Mouse (Mus musculus) embryo, embryonic 9.5 days (tissue): ENCODE data around the gene Exoc4.

Experiments used
- DNase-seq: peaks from one replicate; pipeline ENCODE4 v3.0.0-alpha.2; 2017; ENCODE audit errors: extremely low spot score

Gene Exoc4

DNA sequence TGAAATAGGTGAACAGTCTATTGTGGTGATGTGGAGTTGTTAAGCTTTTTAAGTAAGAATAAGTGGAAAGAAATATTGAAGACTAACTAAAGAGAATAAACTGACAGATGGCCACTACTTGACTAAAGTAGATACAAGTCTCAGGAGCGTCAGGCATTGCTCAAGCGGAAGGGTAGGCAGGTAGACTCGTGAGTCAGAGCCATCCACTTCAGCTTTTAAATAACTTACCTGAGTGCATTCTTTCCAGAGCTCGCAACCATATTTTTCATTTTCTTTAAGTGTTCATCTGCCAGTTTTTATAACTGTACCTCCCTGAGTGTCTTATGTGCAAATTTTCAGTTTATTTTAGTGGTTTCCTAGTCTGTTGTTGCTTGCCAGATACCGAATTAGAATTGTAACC is 219.6 kb downstream of the Exoc4 start:
- DNase-seq: no peak

DNA sequence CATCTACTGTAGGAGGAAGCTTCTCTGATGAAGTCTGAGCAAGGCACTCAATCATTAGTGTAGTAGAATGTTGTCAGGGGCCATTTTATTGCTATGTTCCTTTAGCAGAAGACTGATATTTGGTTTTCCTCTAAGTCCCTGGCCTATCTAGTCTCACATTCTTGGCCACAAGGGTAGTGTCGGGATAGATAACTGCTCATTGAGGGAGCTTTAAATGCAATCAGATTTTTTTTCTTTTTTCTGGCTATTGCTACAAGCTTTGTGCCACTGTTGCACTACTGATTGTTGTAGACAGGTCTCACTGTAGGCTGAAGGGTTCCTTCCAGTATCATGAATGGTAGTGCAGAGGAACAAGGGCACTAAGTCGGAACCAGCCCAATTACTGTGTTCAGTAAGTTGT is 227.2 kb downstream of the Exoc4 start:
- no peak for DNase-seq

DNA sequence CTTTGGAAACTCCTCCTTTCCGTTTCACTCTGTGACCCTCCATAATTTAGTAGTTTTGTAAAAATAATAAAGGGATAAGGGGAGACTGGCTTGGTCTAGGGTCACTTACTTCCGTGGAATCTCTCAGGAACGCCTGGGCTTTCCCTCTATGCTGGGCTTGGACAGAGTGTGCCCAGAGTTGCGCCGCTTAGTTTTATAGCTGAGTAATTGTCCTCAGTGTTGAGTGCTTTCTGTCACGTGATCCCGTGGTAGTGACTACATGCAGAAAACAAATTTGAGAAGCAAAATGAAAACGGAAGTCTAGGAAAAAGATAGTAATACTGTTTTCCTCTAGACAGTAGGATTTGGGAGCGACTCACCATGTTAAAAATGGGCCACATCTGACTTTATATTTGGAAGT is 235.7 kb downstream of the Exoc4 start:
- no peak for DNase-seq

DNA sequence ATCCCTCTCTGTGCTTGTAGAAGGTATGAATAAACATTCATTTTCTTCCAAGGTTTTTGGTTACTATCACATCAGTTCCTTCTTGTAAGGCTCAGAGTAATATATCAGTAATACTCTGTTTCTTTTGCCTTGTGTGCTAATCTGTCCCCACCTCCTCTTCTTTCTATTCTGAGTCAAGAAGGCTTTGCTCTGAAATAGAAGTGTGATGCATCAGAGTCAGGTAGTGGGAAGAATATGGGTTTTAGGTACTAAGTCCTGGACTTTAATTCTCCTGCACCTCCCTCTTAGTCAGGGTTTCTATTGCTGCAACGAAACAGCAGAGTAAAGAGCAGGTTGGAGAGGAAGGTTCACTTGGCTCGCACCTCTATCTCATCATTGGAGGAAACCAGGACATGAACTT is 240.9 kb downstream of the Exoc4 start:
- no peak for DNase-seq

DNA sequence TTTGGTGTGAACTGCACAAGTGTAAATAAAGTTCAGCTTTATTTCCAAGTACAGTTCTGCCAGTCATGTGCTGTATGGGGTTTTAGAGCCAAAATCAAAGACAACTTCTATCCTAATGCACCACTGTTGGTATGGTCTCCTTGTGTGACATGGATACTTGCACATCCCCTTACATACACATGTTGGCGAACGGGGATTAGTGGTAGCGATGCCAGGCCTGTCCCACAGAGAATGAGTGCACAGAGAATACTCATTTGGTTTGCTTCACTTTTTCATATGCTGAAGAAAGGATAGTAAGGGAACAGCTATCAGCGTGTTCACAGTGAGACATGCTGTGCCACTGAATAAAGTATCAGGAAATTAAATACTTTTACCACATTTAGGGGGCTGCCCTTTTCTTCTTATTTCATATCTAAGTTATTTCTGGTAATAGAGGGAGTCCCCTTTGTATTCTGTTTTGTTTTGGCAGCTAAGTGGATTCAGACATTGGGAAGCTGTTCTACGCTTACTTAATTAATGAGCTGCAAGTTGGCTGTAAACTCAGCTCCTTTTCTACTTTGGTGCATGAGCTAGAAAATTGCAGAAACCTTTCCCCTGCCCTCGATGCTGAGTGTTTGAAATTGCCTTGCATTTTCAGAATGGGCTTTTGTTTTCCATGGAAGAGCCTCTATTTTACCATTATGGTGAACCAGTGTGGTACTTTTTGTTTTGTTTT is 247.4 kb downstream of the Exoc4 start:
- DNase-seq: no peak

DNA sequence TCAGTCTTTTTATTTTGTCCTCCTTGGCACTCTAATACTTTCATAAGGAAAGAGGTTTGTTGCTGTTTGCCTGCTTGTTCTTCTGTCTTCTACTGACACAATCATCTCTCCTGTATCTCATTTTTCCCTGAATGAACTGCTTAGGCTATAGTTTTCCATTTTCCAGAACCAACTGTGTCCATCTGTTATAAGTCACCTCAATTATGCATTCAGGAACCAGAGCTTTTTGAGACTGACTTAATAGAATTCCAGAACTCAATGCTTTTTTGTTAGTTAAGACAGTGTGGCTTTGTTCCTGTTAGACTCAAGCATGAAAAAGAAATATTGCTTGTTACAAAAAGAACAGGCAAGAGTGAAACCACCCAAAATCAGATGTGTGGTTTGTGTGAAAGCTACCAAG is 248.5 kb downstream of the Exoc4 start:
- no peak for DNase-seq

DNA sequence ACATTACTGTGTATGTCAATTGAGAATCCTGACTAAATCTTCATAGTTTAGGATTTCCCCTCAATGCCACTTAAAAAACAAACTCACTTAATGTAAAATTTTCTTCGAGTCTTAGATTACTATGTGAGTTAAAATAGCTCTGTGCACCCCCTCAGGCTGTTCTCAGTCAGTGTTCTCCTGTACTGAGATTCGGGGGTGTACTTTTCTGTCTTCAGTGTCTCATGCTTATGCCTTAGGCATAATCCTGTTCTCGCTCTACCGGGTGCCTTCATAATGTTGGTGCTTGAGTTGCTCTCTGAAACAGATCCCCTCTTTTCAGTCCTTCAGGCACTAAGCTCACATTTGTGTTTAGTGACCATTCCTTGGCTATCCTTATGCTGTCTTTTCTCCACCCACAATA is 253.5 kb downstream of the Exoc4 start:
- DNase-seq: no peak

DNA sequence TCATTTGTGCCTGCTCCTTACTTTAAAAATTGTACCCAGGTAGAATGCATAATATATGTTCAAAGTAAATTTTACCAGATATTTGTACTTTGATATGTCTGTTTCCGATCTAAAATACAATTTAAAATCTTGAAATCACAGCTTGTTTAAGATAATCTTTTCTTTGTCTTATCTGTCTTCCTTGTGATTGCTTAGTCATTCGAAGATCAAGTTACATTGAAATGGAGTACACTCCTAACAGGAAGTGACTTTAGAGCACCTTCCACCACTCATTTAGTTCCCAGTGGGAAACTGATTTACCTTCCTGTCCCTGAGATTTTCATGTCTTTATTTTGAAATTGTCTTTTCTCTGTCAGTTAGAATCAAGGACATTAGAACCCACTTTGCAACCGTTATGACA is 254.5 kb downstream of the Exoc4 start:
- DNase-seq: no peak

DNA sequence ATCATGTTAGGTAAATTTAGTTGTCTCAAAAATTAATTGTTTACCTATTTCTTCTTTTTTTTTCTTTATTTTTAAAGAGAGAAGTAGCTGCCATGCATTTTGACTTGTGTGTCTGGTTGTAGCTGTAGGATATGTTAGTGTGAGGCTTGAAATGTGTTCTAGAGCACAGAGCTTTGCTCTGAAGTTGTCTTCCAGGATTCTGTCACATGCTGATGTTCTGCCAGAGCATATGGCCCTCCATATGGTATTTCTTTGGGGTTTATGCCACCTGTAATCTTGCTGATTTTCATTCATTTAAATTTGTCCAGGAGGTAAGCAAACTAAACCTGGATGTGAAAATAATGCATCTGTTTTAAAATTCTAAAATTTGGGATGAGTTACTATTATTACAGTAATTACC is 258.2 kb downstream of the Exoc4 start:
- no peak for DNase-seq

DNA sequence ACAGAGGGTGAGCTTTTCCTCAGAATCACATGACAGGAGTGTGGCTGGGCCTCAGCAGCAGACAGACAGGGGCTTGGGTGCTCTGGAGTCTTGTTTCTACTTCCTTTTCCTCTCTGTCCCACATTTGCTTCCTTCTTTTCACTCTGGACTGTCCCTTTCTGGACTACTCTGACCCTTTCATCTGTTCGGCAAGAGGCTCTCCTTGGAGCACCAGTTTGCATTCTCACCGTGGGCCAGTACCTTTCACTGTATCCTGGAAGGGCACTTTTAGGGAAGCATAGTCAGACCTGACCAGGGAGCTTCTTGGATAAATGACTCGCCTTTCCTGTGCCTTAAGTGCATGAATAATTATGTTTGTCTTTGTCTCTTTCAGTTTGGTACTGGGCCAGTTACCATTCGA is 266.5 kb downstream of the Exoc4 start:
- no peak for DNase-seq

DNA sequence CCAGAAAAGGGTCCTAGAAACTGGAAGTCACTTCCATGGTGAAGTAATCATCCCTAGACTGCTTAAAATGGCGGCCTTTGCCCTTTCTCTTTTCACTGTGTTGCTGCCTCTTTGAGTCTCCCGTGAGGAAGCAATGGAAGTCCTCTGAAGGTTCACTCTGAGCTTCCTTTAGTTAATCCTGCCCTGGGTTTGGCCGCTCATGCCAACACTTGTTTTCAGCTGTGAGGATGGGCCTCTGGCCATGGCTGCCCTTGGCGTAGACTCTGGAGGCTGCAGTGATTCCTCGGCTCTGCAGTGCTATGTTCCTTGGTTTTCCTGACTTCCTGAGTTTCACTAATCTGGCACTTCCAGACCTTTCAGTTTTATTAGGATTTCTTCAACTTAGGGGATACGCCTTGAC is 267.9 kb downstream of the Exoc4 start:
- no peak for DNase-seq

DNA sequence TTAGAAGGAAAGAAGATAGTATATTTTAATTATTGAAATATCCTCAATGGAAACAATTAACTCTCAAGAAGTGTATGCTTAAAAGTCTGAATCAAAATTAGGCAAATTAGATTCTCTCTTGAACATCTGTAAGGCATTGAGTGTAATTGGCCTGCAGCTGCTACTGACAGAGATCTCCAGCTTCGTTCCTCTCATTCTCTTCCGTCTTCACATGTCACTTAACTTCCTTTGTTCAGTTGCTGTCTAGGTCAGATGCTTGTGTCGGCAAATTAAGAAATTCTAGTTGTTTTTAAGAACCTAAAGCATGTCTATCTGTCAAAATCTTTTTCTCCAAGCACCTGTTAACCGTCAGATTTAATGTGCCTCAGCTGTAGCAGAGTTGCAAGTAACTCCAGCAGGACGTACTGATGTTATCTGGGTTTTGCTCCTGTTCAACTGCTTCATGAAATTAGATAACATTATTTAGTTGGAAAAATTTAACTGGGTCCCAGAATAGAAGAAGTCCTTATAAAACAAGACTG is 269.1 kb downstream of the Exoc4 start:
- DNase-seq: no peak

DNA sequence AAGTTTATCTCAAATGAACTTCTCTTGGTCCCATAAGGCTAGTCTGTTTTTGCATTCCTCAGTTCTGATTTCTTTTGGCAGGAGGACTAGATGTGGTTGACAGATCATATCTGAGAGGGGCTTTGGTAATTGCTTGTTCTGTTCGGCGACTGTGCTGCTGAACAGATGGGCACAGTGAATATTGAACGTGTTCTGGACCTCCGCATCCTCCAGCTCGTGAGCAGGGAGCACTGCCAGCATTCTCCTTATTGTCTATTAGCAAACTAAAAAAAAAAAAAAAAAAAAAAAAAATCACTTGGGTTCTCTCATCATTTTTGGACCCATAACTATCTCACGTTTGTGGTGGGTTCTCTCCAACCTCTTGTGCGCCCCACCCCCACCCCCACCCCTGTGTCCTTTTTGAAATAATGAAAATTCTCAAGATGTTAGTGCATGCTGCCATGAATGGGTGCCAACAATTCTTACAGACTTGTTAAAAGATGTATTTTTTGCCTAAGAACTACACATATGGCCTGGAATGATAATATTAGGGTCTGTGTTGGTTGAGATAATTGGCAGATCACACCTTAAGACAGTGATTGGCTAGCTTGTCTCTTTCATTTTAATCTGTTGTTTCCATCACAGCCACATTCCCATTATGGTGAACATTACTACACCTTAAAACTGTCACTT is 276.9 kb downstream of the Exoc4 start:
- no peak for DNase-seq

DNA sequence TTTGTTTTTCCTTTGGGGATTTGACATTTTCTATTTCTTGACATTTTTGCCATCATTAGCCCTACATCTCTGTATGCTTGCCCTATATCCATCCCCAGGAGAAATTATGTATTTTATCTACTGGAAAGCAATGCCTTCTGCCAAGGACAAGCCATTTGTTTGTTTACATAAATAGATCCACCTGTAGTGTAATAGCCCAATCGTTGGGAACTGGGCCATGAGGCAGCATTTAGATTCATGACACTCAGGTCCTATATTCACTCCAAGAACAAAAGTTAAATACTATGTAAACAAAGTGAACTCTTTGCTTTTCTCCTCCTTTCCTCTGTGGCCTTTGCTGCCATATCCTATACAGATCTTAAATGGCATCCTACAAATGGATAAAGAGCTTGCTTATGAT is 291.5 kb downstream of the Exoc4 start:
- DNase-seq: no peak

DNA sequence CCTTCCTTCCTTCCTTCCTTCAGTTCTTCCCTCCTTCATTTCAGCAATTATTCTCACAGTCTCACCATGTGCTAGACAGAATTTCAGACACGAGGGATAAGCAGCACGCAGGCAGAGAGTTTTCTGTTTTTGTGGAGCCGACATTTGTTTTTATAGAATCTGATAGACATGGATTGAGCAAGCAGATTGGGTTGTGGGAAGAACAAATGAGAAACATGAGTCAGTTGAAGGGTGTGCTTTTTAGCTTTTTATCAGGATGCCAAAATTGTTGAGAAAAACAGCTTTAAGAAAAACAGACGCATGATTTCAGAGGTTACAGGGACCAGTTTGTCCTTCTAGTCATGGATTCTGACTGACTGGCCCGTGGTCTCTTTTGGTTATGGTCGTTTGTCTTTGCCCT is 293.8 kb downstream of the Exoc4 start:
- DNase-seq: no peak

DNA sequence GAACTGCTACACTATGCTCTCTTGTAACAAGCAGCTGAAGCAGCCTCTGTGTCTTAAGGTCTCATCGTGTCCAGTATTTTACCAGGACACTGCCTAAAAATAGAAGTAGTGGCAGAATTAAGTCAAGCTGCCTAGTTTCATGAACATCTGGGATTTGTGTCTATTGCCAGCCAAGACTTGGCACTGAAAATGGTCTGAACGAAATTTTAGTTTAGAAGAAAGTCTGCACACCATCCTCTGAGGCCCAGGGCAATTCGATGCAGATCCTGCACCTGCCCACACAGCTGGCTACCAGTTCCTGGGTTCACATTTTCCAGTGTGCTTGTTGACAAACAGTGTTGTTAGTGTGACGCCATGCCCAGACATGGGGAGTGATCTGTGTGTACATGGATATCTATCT is 303.0 kb downstream of the Exoc4 start:
- no peak for DNase-seq

DNA sequence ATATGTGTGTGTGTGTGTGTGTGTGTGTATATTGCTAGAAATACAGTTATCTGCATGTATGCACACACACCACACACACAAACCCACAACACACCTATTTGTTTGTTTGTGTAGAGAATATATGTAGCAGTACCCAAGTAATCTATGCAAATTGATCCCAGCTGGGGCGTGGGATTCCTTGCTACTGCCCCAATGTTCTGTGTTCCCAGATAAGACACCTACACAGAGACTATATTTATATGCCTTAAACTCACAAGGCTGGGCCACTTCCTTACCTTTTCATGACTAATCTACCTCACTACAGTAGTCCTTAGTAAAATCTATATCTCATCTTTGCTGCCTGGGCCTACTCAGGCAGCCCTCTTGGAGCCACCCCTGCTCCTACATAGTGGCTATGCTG is 312.0 kb downstream of the Exoc4 start:
- no peak for DNase-seq

DNA sequence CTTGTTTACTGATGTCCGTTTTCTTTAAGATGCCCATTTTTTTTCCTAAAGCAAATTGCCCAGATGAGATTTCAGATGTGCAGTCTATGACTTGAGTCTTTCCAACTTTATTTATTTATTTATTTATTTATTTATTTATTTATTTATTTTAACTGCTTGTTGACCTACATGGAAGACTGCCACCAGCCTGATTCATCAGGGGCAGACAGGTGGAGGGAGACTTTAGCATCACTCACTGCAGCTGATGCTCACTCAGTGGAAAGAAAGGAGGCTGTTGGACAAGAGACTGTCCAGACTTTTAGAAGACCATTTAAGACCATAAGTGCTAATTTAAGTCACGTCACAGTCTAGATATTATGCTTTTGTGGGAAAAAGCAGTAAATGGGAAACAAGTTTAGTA is 313.0 kb downstream of the Exoc4 start:
- DNase-seq: no peak

DNA sequence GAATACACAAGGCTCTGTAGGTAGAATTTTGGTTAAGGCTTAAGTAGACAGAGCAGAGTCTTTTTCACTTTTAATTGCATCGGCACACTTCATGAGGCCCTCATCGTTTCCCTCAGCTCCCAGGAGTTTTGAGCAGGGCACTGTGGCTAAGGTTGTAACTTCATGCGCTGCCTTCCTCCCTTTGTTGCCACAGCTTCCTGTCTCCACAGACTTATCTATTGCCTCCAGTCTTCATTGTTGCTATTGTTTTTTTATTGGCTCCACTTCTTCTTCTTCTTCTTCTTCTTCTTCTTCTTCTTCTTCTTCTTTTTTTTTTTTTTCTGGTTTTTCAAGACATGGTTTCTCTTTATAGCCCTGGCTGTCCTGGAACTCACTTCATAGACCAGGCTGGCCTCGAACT is 327.1 kb downstream of the Exoc4 start:
- no peak for DNase-seq

DNA sequence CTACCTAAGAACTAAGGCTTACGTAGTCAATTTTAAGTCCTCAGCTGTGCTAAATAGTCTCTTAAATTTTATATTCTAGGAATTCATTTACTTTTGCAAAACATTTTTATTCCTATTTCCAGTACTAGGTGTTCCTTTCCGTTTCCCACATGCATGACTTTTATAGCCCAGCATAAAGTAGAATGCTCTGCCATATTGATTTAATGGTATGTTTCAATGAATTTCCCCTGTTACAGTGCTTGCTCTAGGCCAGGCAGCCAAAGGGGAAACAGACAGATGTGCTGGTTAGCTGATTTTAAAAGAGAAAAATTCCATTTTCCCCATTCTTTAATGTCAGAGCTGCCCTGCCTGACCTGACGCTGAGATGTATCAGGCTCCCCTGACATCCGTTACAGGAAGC is 359.6 kb downstream of the Exoc4 start:
- DNase-seq: no peak

DNA sequence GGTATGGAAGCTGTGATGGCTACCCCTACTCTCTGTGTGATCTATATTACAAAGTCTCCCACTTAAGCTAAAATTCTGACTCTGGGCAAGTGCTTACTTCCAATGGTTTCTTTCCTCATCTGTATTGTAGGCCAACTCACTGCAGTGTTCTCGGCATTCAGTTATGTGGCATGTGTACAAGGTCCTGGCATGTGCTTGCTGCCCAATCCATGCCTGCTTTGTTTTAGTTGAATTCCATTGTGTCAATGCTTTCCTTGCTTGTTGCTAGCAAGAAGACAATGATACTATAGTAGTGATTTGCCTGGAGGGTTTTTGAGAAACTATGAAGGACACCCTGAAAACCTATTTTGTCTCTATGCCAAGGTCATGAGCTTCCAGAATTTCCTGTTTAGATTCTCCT is 365.1 kb downstream of the Exoc4 start:
- DNase-seq: no peak

DNA sequence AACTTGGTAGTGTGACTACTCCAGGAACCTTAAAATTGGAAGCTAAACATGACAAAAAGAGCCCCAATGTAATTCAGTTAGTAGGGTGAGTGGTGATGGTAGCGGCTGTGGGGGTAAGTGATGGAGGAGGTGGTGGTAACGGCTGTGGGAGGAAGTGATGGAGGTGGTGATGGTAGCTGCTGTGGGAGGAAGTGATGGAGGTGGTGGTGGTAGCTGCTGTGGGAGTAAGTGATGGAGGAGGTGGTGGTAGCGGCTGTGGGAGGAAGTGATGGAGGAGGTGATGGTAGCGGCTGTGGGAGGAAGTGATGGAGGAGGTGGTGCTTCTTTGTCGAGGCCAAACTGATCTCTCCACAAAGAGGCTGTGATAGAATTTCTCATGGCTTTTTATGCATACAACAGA is 369.7 kb downstream of the Exoc4 start:
- DNase-seq: no peak

DNA sequence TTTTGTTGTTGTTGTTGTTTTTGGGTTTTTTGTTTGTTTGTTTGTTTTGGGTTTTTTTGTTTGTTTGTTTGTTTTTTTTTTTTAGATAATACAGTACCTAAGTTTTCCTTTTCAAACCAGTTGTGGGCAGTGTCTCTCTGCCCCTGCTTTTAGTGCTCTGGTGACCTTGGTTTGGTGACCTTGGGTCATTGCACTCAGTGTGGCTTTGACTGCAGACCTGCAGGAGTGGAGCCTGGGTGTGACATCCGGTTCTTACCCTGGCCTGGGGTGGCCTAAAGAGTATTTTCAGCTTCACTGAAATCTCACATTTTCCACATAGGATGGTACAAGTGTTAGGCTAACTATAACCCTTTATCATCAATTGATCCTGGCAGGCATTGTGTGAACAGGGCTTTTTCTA is 371.8 kb downstream of the Exoc4 start:
- no peak for DNase-seq

DNA sequence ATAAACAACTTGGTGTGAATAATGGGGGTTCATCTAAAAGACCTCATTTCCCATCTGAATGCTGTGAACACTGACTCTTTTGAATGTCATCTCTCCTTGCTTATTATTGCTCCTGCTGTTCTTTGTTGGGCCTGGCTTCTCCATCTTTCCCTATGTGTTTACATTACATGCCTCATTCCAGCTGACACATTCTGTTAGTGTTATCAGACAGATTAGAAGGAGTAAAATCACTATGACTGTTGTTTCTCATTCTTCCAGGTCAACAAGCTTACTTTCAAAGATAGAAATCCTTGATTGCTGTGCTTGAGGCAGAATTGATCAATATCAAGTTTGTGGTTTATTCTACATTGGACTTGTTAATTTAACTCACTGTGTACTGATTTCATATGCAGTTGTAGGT is 377.0 kb downstream of the Exoc4 start:
- no peak for DNase-seq
